Mouse (Mus musculus) CD4-positive, CD25-positive, alpha-beta regulatory T cell, adult 2 months (primary cell): ENCODE measurements at regions not wholly inside any gene's neighbourhood (a gene's known extent, or its start where the extent isn't known, plus 50 kb on each side); places are given as distances from the start of the nearest gene placed in this dataset.
A peak's percentile ranks its signal among the peaks of the same experiment; 100 is the strongest.

Experiments
- DNase-seq: peaks from one replicate; pipeline ENCODE4 v3.0.0-alpha.2; 2012; ENCODE audit warnings: low read depth, low spot score

DNA sequence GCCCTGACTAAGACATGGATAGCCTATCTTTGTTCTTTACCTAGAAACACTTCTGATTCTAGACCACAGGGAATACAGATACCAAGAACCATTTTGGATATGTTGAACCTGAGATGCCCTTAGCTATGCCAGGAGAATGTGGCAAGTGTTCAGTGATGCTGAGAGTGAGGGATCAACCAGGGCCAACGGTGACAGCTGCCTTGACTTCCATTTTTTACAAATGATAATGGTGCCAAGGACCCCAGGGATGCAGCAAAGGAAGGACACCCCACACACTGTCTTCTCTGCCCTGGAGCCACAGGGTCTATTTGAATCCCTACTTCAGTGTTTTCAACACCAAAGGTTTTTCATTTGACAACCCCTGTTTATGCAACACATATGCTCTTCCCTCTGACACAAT is 174.4 kb downstream of the Gsdmc2 start:
- DNase-seq = no peak

DNA sequence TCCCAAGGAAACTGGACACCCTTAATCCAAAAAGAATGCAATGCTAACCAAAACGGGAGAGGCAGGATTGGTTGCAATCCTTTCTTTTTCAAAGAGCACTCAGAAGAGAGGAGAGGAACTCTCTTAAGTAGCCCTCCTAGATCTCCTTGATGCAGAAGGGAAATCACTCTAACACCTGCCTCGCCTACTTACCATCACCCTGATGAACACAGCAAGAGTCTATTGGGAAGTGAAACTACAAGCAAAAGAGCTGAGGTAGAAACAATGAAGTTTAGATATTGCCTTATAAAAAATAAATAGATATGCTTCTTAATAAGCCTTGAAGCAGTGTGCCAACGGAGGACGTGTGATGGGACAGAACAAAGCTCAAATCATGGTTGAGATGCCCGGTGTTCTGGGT is 177.4 kb downstream of the Gsdmc2 start:
- no peak for DNase-seq

DNA sequence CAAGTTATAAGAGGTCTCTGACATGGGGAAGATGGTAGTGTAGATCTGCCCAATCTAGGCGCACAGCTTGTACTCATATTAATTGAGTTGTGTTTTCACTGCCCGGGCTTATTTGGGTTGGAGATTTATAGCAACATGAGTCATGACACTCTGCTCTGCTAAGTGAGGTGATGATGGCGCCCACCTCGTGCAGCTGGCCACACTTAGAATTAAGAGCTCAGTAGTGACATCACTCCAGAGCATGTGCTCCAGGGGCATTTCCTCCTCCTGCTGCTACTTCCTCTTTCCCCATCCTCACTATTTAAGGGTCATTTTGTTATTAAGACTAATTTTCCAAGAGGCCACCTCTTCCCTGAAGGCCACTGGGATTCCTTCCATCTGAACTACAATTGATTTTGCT is 179.5 kb downstream of the Gsdmc2 start:
- no peak for DNase-seq

- no peak for DNase-seq
These were observed 180.1 kb downstream of the Gsdmc2 start for GRCm38 (mm10) chr15:63664877-63665276.

DNA sequence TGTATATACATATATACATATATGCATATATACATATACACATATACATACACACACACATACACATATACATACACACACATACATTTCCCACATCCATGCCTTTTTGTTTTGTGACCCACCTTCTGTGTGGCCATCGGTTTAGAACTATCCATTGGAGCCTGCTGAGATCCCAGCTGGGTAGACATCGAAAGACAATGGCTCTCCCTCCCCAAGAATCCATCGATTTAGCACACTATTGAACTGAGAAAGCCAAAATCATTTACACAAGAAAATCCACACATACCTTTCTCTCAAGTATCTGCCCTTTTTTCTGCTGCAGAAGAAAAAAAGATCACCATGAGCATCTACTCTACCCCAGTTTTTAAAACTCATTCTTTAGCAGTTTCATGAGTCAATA is 182.8 kb downstream of the Gsdmc2 start:
- DNase-seq = no peak

- DNase-seq = no peak
These were observed 186.9 kb downstream of the Gsdmc2 start for GRCm38 (mm10) chr15:63658031-63658521.

DNA sequence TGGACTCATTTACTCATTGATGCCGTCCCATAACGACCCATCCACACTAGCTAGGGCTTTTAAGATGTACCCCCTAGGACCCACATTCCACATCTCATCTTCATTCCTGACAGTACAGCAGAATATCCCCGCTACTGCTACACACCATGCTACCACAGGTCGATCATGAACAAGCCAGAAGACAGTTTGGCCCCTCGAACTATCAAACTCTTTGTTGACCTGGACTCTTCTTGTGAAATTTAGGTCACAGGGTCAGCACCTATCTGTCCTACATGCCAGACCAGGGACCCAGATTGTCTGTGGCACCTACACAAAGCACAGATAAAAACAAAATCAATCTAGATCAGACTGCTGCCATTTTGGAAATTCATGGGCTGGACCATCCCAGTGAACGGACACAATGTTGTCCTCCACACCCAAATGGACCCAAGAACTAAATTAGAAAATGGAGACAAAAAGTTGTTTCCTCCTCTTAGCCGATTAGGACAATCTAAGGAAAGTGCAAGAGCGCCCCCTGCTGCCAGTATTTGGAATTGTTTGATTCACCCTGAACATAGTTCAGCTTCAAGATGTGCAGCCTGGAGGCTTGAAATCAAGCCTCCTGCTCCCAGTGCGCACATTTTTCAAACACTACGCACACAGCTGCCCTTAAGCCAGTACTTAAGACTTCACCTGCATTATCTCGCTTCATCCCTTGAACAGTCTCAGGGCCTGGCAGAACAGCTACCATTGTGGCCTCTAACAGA is 192.6 kb downstream of the Gsdmc2 start:
- DNase-seq = peak; percentile 81

- DNase-seq = no peak
These were observed 193.9 kb downstream of the Gsdmc2 start for GRCm38 (mm10) chr15:63651120-63651519.

GRCm38 (mm10) chr15:63648142-63648989 is 196.6 kb downstream of the Gsdmc2 start:
- no peak for DNase-seq

DNA sequence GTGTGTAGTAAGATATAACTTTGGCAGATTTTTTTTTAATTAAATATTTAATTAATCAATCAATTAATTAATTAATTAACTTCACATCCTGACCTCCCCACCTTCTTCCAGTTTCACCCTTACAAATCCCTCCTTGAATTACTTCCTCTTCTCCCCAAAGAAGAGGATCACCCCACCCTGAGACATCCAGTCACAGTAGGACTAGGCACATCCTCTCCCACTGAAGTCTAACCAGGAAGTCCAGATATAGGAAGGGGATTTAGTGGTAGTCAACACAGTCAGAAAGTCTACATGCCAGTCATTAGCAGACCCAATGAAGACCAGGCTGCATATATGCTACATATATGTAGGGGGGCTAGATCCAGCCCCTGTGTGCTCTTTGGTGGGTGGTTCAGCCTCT is 220.2 kb downstream of the Gsdmc2 start:
- no peak for DNase-seq

GRCm38 (mm10) chr15:63624249-63624648 is 220.7 kb downstream of the Gsdmc2 start:
- no peak for DNase-seq

- DNase-seq = peak; percentile 7
These were observed 228.3 kb downstream of the Gsdmc2 start for GRCm38 (mm10) chr15:63616506-63617208.

- DNase-seq = no peak
These were observed 230.8 kb downstream of the Gsdmc2 start for GRCm38 (mm10) chr15:63614191-63614590.

DNA sequence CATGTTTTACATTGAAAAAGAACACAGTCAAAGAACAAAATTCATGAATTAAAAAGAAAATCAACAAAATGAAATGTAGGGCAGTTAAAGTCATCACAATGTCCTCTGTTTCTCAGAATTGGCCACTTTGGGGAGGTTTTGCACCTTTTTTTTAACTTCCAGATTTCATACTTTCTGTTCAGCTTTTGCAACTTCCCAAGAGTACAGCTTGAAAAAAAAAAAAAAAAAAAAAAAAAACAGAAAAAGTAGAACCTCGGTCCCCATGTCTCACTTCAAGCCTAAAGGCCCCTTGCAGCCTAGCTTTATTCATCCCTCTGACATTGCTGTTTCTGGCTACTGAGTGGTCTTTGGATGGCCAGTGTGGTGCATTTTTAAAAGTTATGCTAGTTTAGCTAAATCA is 231.9 kb downstream of the Gsdmc2 start:
- no peak for DNase-seq

DNA sequence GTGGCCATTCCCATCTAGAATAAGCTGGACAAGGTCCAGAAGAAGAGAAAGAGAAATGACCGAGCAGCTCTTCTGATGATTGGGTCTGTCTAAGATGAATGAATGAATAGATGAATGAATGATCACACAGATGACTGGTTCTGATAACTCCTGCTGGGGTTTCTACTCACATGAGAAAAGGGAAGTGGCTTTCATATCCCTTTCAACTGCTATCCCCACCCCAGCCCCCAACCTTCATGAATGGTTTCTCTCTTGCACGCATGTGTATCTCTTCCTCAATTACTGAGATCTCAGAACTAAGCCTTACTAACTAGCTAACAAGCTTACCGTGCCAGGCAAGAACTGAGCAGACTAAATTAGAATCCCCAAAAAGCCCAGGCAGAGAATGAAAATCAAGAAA is 233.8 kb downstream of the Gsdmc2 start:
- peak; percentile 31 for DNase-seq

DNA sequence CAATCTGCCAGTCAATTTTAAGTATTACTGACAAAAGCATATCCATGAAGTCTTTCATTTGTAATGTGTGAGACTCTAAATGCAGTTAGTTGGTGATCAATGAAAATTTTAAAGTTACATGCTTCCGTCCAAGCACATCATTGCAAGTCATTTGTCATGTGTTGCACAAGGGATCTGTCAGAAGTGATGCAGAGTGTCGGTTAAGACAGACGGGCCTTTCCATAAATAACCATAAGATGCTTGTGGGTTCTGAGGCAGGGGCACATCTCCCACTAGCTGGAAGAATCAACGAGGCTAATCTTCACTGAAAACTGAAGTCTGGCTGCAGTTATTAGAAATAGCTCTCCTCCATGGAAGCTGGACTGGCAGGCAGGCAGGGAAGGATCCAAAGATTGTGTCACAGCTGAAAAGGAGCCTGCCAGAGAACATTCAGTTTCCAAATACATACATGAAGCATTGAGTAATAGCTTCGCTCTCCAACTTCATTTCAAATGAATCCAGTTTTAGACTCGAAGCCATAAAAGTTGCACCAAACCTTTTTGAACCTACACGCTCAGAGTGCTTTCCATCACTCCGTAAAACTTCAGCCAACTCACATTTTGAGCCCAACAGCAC is 241.8 kb downstream of the Gsdmc2 start:
- no peak for DNase-seq

DNA sequence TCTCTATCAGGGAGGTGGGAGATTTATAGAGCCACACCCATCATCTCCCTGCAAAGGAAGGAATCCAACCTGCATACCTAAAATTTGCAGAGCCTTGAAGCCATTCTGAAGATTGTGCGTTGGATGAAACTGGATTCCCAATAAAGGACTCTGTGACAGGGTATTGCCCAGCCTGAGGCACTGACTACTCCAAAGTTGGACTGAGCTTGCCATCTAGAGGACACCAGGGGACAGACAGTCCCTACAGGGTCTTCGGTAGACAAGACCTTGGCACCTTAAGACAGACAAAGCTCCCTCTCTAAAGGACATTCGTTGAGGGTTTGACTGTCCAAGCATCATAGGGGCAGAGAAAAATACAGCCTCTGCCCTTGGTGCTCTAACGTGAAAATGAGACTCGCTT is 243.4 kb downstream of the Gsdmc2 start:
- peak; percentile 64 for DNase-seq

DNA sequence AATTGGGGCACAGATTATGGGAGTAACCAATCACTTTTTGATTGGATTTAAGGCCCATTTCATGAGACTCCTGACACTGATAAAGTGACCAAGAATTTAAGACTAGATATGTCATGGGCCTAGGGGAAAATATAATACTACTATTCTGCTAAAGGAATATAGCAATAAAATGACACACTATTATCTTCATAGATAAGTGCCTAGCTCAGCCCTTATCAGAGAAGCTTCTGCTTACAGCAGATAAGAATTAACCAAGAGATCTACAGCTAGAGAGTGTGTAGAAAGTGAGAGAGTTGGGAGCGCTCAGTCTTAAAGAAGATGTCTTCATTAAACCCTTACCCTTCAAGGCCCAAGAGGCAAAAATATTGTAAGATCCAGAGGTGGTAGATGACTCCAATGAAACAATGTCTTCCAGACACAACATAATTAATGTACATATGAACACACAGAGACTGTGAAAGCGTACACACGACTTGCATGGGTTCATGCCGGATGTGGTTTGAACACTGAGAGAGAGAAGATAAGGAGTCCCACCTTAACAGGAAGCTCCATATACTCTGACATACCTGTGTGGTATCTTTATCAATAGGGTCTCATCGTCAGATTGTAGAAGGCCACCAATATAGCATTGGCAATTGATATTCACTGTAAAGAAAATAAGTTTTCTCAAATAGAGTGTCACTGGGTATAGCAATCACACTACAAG is 252.1 kb downstream of the Gsdmc2 start:
- no peak for DNase-seq

GRCm38 (mm10) chr15:63559293-63559692 is 285.7 kb downstream of the Gsdmc2 start:
- DNase-seq = no peak

DNA sequence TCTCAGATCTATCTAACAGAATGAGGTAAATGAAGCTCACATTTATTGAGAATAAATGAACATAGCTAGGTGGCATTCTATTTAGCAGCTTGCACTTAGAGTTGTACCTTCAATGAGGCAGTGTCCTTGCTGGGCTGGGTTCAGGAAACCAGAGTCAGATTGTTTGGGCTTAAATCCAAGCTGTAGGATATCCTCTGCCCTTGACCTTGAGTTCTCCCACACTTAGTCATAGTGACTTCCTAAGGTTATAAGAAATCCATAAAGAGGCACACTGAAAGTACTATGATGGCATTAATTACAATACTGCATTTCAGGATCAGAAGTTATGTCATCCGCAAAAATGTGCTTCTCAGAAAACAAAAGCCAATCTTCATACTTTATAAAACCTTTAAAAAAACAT is 286.3 kb downstream of the Gsdmc2 start:
- no peak for DNase-seq

DNA sequence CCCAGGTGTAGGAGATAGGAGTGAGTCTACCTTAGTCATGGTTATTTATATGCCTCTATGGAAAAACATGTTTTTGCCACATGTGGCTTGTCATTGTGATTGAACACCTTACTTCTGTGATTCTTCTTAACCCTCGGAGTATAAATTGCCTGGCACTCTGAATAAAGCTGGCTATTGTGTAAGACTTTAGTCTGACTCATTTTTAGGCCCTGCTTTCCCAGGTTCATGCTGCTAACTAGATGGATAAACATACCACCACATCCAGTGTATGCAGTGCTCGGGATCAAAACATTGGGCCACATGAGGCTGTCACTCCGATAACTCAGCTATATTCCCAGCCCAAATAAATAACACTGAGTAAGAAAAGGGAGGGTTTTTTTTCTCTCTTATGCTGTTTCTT is 287.2 kb downstream of the Gsdmc2 start:
- DNase-seq = no peak
